Mouse (Mus musculus) brain, embryonic 18.5 days (tissue): ENCODE data around the gene Eno2.
A peak's percentile ranks its signal among the peaks of the same experiment; 100 is the strongest.
"Not testable (repeated sequence)": the region's sequence is repeated elsewhere in the genome, so short reads cannot be mapped to it uniquely, and the experiment has no call there.

Experiments
- DNase-seq: peaks from one replicate; pipeline ENCODE4 v3.0.0-alpha.2; 2012; ENCODE audit warnings: low read depth, low spot score

Gene Eno2

DNA sequence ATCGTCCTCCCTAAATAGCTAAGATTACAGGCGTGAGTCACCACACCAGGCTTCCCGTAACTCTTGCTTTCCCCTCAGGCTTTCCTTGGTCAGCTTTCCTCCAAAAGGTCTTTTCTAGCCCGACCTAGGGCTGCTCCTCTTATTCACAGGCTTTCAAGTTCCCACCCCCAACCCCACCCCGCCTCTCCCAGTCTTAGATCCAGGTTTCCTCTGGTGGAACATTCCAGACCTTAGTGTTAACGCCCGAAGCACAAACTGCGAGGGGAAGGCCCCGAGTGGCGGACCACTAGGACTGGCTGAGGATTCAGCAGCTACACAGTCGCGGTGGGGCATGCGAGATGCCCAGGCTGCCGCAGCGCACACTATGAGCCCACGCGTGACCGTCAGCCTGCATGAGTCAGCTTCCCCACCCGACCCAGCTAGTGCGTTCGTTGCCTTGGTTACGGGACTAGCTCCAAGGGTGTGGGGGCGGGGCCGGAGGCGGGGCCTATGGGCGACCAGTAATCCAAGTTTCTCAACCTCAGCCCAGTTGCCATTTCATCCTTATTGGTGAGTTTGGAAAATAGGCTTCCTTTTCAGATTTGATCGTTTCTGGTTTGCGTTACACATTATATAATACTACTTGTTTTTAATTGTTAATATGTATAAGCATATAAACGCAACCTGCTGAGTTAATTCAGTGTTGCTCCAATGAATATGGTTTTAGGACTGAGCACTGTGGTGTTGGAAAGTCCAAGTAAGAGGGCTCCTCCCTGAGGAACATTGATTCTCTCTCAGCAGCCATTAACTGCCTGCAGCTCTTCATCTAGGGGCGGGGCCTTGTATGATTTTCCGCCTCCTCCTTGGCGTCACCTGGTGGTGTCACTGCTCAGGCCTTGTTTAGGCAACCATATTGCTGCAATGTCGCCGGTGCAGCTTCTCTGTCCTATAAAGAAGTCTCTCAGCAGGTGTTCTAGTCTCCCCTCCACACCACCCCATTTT lies 36.2 kb upstream of the Eno2 start:
- DNase-seq = peak; percentile 86

DNA sequence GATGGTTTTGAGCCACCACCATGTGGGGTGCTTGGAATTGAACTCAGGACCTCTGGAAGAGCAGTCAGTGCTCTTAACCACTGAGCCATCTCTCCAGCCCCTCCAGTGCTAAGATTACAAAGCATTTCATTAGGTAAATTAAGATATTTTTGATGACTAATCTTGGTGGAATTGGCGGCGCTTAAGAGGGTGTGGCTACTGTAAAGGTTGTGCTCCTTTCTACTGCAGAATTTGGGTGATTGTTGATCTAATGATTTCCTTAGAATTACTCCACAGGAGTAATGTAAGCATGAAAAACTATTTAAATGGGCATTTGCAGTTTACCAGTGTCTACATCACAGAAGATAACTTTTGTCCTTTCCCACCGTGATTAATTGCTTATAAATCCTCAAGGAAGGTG lies 34.9 kb upstream of the Eno2 start:
- DNase-seq = no peak

DNA sequence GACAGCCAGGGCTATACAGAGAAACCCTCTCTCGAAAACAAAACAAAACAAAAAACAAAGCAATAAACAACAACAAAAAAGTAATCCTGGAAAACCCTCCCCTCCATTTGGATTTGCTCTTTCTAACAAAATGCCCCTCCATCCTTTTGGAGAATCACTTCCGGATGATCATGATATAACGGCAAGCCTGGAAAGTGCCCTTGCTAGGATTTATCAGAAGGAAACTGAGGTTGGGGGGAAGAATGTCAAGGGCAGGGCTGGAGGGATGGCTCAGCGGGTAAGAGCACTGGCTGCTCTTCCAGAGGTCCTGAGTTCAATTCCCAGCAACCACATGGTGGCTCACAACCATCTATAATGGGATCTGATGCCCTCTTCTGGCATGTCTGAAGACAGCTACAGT lies 34.2 kb upstream of the Eno2 start:
- DNase-seq = not testable (repeated sequence)

DNA sequence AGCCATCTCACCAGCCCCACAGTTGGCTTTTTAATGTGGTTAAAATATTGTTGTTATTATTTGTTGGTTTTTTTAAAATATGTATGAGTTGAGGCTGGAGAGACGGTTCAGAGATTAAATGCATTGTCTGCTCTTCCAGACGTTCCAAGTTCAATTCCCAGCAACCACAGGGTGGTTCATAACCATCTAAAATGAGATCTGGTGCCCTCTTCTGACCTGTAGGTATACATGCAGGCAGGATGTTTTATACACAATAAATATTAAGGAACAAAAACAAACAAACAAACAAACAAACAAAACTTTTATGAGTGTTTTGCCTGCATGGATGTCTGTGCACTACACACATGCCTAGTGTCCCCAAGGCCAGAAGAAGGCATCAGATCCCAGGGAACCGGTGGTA lies 33.6 kb upstream of the Eno2 start:
- no peak for DNase-seq

DNA sequence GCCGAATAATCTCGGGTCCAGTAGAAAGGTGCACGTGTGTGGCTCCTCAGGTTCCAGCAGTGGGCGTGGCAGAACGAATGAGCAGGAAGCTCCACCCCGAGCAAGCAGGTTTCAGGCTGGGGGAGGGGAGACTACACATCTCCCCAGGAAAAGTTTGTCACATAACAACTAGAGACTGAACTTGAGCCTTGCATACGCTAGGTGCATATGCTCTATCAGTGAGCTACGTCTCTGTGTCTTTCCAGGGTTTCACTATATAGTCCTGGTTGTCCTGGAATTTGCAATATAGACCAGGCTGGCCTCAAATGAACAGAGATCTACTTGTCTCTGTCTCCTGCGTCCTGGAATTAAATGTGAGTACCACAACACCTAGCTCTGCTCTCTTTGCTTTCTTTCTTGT lies 32.9 kb upstream of the Eno2 start:
- DNase-seq = not testable (repeated sequence)

DNA sequence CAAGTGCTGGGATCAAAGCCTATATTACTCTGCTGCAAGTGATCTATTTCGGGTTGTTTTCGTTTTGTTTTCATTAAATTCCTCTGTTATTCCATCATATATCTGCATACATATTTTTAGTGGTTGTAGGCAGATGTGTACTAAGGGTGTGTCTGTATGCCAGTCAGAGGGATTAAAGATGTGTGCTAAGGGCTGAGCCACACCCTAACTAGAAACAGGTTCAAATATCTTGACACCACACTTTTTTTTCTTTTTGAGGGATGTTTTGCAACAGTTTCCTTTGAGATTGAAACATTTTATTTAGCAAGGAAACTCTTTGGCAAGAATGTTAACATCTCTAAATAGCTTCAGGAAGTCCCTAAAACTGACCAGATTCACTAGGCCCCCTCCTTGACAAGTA lies 26.7 kb upstream of the Eno2 start:
- no peak for DNase-seq

DNA sequence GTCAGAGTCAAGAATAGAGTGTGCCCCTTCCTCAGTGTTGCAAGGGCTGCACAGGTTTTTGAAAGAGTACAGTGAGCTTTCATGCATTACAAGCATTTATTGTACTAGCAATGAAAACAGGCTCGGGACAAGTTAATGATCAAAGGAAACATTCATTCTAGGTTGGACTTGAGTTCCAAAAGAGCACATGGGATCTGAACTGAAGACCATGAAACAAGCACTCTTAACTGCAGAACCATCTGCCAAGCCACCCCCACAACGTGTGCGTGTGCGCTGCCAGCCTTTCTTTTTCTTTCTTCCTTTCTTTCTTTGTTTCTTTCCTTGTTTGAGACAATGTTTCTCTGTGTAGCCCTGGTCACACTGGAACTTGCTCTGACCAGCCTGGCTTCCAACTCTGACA lies 26.3 kb upstream of the Eno2 start:
- no peak for DNase-seq

DNA sequence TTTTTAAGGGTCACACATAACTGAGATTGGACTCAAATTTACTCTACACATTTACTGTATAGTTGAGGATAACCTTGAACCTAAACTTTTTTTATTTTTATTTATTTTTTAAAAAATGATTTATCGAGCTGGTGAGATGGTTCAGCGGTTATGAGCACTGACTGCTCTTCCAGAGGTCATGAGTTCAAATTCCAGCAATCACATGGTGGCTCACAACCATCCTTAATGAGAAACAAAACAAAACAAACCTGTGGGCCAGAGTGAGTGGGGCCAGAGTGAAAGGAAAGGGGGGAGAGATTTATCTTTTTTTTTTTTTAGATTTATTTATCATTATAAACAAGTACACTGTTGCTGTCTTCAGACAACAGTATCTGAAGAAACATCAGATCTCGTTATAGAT lies 22.4 kb upstream of the Eno2 start:
- no peak for DNase-seq

DNA sequence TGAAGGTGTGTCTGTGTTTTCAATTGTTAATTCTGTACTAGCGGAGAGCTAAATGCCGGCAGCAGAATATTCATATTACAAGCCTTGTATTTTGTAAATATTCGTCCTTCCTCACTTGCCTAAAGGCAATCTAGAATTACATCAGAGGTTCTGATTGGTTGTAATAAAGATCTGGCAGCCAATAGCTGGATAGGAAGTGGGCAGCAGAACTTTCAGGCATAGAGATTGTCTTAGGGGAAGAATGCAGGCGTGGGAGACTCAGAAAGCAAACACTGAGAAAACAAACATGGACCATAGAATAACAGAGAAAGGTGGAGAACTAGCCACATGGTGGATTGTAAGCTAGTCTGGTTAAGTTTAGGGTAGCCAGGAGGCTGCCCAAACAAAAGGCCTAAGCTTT lies 20.6 kb upstream of the Eno2 start:
- DNase-seq = no peak

DNA sequence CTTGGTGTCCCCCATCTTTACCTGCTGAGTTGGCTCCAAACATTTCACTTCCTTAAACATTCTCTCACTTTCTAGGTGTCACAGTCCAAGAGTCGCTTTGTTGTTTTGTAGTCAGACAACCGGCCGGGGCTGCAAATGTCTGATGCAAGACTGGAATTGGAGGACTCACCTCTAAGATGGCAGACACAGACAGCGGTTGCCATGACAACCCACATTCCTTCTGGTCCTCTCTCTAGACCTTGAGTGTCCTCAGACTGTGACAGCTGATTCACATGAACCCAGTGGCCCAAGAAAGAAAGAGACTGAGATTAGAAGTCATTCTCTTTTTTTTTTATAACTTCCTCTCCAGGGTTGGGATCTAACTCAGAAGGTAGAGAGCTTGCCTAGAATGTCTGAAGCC lies 20.0 kb upstream of the Eno2 start:
- DNase-seq = no peak

DNA sequence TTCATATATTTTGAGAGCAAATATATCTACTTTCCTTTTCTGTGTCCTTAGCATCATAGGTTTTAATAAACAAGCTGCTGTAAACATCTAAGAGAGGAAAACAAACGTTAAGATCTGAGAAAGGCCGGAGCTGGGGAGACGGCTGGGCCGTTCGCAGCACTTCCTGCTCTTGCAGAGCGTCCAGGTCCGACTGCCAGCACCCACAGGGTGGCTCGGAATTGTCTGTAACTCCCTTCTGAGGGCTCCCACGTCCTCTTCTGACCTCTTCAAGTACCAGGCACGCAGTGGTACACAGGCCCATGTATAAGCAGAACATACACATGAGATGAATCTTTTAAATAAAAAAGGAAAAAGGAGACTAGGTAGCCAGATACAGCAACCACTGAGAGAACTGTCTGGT lies 18.2 kb upstream of the Eno2 start:
- DNase-seq = no peak

DNA sequence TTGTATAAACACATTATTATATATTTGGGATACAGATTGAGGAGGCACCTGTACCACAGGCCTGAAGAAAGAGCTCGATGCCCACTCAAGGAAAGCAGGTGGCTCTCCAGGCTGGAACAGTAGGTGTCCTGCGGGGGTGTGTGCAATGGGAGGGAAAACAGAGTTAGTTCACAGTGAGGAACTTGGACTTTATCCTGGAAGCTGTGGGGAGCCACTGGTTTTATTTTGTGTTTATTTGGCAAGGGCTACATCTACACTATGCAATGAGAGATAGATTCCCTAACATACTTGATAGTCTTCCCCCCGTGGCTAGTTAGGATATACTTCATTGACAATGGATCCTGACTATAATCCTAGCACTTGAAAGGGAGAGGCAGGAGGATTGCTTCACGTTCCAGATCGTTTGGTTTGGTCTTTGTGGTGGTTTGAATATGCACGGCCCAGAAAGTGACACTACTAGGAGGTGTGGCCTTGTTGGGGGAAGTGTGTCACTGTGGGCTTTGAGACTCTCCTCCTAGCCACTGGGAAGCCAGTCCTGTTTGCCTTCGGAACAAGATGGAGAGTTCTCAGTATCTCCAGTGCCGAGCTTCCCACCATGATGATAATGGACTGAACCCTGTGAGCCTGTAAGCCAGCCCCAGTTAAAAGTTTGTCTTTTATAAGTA lies 17.4 kb upstream of the Eno2 start:
- DNase-seq = no peak

DNA sequence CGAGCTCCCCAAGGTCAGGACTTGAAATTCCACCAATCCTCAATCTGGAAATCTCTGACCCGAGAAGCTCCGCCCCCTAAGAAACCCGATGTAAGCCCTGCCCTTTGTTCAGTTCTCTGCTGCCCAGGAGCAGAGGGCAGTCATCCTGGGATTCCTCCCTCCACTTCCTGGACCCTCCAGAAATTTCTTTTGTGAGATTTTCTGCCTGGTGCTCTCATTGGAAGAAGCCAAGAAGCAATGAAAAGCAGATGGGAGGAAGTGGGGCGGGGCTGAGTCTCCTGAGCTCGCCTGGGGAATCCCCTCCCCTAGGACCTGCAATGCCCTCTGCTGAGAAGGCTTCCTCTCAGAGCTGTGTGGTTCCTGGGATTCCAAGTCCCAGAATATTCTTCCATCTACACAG lies 13.0 kb upstream of the Eno2 start:
- DNase-seq = no peak

DNA sequence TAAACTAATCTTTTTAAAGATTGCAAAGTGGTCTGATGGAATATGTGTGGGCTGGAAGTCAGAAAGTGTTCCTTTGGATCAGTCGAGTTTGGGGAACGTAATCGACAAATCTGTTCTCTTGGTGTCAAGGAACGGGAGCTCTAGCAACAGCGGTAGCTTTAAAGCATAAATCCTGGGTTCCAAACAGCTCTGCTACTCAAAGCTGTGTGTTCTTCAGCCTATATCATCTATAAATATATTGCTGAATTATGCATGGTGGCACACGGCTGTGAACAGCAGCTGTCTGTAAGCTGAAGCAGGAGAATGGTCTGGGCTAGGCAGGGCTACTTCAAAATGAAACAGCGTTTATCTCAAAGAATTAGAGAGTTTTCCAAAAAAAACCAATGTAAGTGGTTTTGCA lies 11.4 kb upstream of the Eno2 start:
- no peak for DNase-seq

DNA sequence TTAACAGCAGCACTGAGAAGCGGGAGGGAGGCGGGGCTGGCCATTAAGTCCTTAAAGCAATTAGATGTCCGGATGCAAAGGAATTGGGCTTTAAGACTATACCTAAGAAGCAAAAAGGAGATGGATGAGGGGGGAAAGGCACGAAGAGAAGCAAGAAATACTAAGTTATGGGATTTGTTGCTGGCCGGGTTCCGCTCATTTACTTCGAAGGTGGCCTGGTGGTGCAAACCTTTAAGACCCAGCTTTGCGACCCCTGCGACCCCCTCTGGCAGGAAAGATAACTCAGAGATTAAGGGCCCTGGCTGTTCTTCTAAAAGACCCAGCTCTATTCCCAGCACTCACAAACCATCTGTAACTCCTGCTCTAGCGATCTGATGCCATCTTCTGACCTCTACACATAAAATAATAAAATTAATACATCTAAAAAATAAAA lies 10.5 kb upstream of the Eno2 start:
- no peak for DNase-seq

DNA sequence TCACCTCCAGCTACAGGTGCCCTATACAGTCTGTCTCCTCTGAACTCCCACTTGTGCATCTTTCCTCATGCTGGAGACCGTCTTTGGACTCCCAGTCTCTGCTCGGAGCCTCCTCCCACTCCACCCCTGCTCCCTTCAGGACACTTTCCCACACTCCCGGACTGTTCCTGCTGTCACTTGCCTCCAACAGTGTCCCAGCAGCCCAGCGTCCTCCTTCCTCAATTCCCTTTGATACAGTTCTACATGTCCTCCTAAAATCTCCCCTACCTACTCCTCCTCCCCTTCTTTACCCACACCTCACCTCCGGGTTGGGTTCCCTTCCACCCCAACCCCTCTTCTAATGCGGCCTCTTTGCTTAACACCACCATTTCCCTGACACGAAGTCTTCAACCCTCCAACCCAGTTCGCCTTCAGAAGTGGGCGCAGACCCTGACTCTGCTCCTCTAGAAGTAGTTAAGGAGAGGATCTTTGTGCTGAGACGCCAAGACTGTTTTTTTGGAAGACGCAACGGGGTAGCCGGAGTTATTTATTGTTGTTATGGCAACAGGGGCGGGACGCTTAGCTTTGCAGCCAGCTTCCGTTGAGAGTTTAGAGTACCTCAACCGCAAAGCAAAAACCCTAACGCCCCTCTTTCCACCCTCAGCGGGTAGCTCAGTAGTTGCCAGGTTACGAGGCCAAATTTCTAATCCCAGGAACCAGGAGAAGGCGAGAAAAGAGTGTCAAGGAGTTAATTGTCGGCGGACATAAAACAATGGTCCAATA lies 9.9 kb upstream of the Eno2 start, which contains the start of gene Lrrc23:
Gene Lrrc23, minus strand, starts transcription at position 506 of the 762 bp plus-strand sequence.
- DNase-seq = no peak

DNA sequence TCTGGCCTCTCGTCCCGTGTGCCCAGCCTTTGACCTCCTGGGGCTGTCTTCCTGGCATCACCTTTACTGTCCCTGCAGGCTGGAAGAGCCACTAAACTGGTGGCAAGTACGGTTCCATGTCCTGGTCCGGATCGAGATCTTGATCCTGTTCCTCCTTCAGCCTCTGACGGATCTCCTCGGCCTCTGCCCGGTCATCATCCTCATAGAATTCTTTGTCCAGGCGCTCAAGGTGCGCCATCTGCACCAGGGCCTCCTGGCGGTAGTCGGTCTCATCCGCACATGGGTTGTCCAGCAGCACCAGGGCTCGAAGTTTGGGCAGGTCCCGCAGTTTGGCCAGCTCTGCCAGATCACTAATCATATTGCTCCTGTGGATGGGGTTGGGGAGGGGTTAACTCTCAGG lies 1.0 kb upstream of the Eno2 start:
- DNase-seq = no peak

DNA sequence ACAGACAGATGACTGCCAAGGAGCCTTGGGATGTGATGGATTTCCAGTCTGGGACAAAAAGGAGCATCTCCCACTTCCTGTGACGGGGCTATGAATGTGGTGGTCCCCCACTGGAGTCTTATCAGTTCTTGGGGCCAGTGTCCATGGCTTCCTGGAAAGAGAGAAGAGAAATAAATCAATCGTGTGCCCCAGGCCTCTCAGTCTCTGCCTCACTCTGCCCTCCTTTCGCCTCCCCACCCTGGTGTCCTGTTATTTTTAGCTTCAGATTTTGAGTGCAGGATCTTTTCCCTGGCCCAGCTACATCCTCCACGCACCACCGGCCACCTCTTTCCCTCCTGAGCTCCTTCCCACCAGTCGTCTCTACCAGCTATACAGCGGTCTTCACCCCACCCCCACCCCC lies 540 bp upstream of the Eno2 start:
- DNase-seq = no peak

DNA sequence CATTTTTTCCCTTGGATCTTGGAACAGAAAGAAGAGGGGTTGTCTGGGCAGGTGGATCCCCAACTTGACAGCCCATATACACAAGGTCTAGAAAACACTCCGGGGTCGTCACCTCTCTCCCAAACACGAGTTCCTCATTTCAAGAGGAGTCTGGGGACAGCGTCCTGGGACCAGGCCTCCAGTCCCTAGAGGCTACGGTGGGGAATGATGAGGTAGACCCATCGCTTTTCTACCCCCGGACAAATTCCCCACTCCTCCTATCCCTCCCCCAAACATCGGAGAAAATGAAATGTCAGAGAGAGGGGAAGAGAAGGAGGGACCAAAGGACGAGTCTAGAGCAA lies 799 bp downstream of the Eno2 start:
- no peak for DNase-seq

DNA sequence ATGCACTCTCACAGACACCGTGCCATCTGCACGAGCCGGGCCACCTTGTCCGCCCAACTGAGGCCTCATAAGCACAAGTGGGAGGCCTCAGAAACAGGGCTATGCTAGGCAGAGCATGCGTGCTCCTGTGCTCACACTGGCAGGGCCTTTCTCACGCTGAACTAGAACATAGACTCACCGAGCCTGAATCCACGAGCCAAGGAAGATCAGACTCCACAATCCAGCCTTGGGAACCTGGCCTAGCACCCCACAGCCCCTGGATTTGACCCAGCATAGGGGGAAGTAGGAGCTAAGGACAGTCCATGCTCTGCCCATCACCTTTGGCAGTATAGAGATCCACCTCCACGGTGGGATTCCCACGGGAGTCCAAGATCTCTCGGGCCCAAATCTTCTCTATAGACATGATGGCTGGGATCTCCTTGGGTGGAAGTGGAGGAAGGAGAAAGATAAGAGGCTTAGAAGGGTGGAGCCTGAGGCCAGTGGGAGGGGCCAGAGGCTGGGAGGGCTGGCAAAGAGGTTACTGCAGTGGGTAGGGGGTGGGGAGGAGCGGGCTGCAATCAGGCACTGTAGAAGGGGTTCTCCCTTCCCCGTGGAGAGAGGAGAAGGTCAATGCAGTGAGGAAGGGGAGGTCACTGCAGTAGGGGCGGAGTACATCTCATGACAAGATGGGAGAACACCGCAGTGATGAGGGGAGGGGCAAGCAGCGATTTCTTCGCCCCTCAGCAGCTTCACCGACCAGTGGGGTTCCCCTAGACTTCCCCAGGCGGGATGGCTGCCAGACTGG lies 1.4 kb downstream of the Eno2 start:
- no peak for DNase-seq

DNA sequence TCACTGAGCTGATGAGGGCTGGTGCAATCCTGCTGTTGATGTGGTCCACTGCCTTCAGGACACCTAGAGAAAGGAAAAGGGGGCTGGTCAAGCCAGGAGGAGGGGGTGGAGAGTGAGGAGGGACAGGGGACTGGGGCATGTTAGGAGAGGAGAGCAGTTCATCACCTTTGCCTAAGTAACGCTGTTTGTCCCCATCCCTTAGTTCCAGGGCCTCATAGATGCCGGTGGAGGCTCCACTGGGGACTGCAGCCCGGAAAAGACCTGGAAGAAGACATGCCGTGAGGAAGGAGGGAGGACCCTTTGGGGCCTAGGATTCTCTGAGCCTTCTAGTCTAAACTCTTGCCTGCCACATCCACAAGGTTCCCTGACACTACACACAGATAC lies 1.9 kb downstream of the Eno2 start:
- DNase-seq = no peak

DNA sequence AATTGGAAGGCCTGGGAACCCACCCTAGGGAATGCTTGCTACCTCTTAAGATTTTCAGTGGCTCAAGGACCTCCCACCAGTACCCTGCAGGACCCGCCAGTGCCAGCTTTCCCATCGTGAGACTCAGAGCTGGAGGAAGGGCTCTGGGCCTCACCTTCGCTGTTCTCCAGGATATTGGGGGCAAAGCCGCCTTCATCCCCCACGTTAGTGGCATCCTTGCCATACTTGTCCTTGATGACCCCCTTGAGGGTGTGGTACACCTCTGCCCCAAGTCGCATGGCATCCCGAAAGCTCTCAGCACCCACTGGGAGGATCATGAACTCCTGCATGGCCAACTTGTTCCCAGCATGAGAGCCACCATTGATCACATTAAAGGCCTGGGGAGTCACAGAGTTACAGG lies 3.5 kb downstream of the Eno2 start:
- DNase-seq = no peak
